Comparison of ENCODE assay signal across 19 mouse cellular contexts in genomic region chr10:69777065-69777645, GRCm38 (mm10).
DNase-seq lines count a peak whose midpoint lies in the region; TF ChIP-seq lines count a peak whose summit lies in the region.
"Had no signal": no experiment of that assay in that cellular context is flagged by ENCODE, and none has a peak within 500 bp of the region (broad histone marks: within the 10 kb centered on the region; RNA-seq: fewer than 3 reads in every experiment).

No protein-coding gene starts in this region.

- no peaks in the 10 kb centered on the region for H3K27me3 ChIP-seq in C2C12 (ENCODE audit: control insufficient read depth, insufficient read depth, insufficient read length)
- H3K27me3 ChIP-seq: embryonic facial prominence, embryonic 15.5 days; lung, embryonic 15.5 days had no signal

- intact Hi-C loops in left cerebral cortex, adult 2 months (cut with DNase I), result loop anchor here (5.0 kb wide), 1 partner anchor 70 kb away; no protein-coding TSS in a partner anchor

- 0 out of 2 replicates have a peak overlapping the region, but pooled peaks have one; percentile 32 for H3K27ac ChIP-seq in layer of hippocampus, adult 2 months
- H3K27ac ChIP-seq in embryonic fibroblast, embryonic 13.5 days (ENCODE audit: insufficient read depth, low read length), result peak overlapping the region; percentile 45
- H3K27ac ChIP-seq in left cerebral cortex, adult 2 months, result no peak overlapping the region; the same call in 1 of the 2 replicates
- H3K27ac ChIP-seq: embryonic facial prominence, embryonic 15.5 days; liver, embryonic 14.5 days; lung, embryonic 15.5 days had no signal

- peaks cover 2% of the 10 kb centered on the region; the same call in 1 of the 2 replicates for H3K4me1 ChIP-seq in embryonic fibroblast, embryonic 13.5 days (ENCODE audit: control insufficient read depth, insufficient read depth, low read length)
- H3K4me1 ChIP-seq: embryonic facial prominence, embryonic 15.5 days; lung, embryonic 15.5 days had no signal

- H3K36me3 ChIP-seq in C2C12 (ENCODE audit: control insufficient read depth, insufficient read depth), result no peaks in the 10 kb centered on the region
- H3K36me3 ChIP-seq: embryonic facial prominence, embryonic 15.5 days; lung, embryonic 15.5 days had no signal

- TF ChIP-seq POLR2A in embryonic fibroblast, embryonic 13.5 days (IDR thresholded peaks at IDR 0.05; ENCODE audit: low read depth, low read length), result no peak

- H3ac ChIP-seq in C2C12 (ENCODE audit: control insufficient read depth, insufficient read length, low read depth), result no peak overlapping the region

- H3K79me2 ChIP-seq in C2C12 (ENCODE audit: control insufficient read depth, insufficient read depth), result no peaks in the 10 kb centered on the region

- H3K79me3 ChIP-seq in C2C12 (ENCODE audit: low read depth), result no peaks in the 10 kb centered on the region

- DNase-seq in layer of hippocampus, adult 2 months (ENCODE audit: low spot score in 2 of 2), result no peak
- no peak for DNase-seq in layer of hippocampus, postnatal 25 days (ENCODE audit: extremely low spot score in 1 of 2, low spot score in 1 of 2)
- peak; percentile 95 for DNase-seq in 3T3-L1 (ENCODE audit: low read depth, low spot score)
- no peak for DNase-seq in cerebellum, adult 8-10 months
- no peak for DNase-seq in spleen, postnatal 14 days (ENCODE audit: low spot score in 2 of 2)
- DNase-seq in left cerebral cortex, adult 2 months (ENCODE audit: extremely low spot score in 1 of 2, low spot score in 2 of 2), result no peak
- DNase-seq: adrenal gland, postnatal 14 days; cerebellum, adult 11 months; cerebellum, postnatal 25 days; gastrocnemius, postnatal 14 days; heart, postnatal 14 days; kidney, postnatal 4 days; retina, postnatal 1 day; thymus, adult 18-20 months had no signal

- H3K4me3 ChIP-seq in layer of hippocampus, adult 2 months, result no peak overlapping the region
- H3K4me3 ChIP-seq in C2C12 (ENCODE audit: insufficient read depth, poor library complexity, severe bottlenecking), result no peak overlapping the region
- no peak overlapping the region for H3K4me3 ChIP-seq in embryonic fibroblast, embryonic 13.5 days (ENCODE audit: insufficient read depth, low read length)
- no peak overlapping the region for H3K4me3 ChIP-seq in left cerebral cortex, adult 2 months
- H3K4me3 ChIP-seq: embryonic facial prominence, embryonic 15.5 days; lung, embryonic 15.5 days had no signal

- no peak for TF ChIP-seq CTCF in layer of hippocampus, adult 2 months (conservative IDR thresholded peaks at IDR 0.05)
- TF ChIP-seq CTCF in C2C12 (IDR thresholded peaks at IDR 0.05; ENCODE audit: control insufficient read depth, insufficient read depth, insufficient read length), result no peak
- TF ChIP-seq CTCF in embryonic fibroblast, embryonic 13.5 days (IDR thresholded peaks at IDR 0.05; ENCODE audit: borderline replicate concordance, insufficient read depth, low read length), result no peak
- no peak for TF ChIP-seq CTCF in left cerebral cortex, adult 2 months (IDR thresholded peaks at IDR 0.05)

TF ChIP-seq in C2C12, 6 proteins besides CTCF, POLR2A, EP300 and RAD21:
- TF ChIP-seq MYOD1 (IDR thresholded peaks at IDR 0.05; ENCODE audit: control insufficient read depth, insufficient read length, low read depth) (peak; percentile 54), MAX (IDR thresholded peaks at IDR 0.05) (peak; percentile 79), MYOG (IDR thresholded peaks at IDR 0.05; ENCODE audit: control insufficient read depth, extremely low read depth, insufficient read length) (no peak), USF1 (IDR thresholded peaks at IDR 0.05; ENCODE audit: low read depth) (peak; percentile 1), CEBPB (IDR thresholded peaks at IDR 0.05; ENCODE audit: low read depth) (peak; percentile 41), FOSL1 (IDR thresholded peaks at IDR 0.05; ENCODE audit: insufficient read depth, low read length, poor library complexity, severe bottlenecking) (peak; percentile 97)
TF ChIP-seq in C2C12: peak in this region for 5.
